Mouse (Mus musculus) Patski (cell line): Measurements from ENCODE around the gene Utrn. TPM values are rescaled to one million over a fixed set of nuclear protein-coding genes. Genes with fewer than 3 reads are reported as not detected.
A peak's percentile ranks its signal among the peaks of the same experiment; 100 is the strongest.

Experiments
- ATAC-seq: fragments of 100-300 bp; one replicate; pipeline ENCODE4 v1.8.0; 2021
- CTCF ChIA-PET: fragments of 350-600 bp; sonication (Branson Sonifier 250); formaldehyde crosslinking; loops from one replicate; lab custom pipeline; 2022; ENCODE audit warnings: inconsistent platforms; lab: Charles Lee
- POLR2A ChIA-PET: fragments of 350-600 bp; sonication (Branson Sonifier 250); formaldehyde crosslinking; loops from one replicate; lab custom pipeline; 2022; ENCODE audit warnings: antibody characterized with exemption, inconsistent platforms; lab: Charles Lee
- DNase-seq: peaks from one replicate; pipeline ENCODE4 v3.0.0-alpha.2; 2011; ENCODE audit warnings: low read depth, low spot score
- H3K27me3 ChIP-seq: fragments of 371-371 bp; one replicate; pipeline ENCODE4 v1.5.1; 2021
- CTCF ChIP-seq: fragments of 100-300 bp; IDR thresholded peaks from one replicate; pipeline ENCODE4 v1.5.1; 2021
- in situ Hi-C: fragments of 300-500 bp; cut with MboI; formaldehyde crosslinking; loops from 3 replicates; pipeline ENCODE4 v1.11.1; 2018; ENCODE audit warnings: low pct_unique_long_range_greater_than_20kb, mixed read lengths
- polyA plus RNA-seq: library from polyadenylated mRNA; unstranded; gene quantifications from one replicate; pipeline ENCODE4 v1.2.3, GENCODE M21; 2021

Utrn gene
- polyA plus RNA-seq, 1 experiment from 2014 or later, result 40.9 TPM

- TF ChIP-seq CTCF, result no peak
- no peaks in the 10 kb centered on the region for H3K27me3 ChIP-seq
- ChIA-PET POLR2A (no interaction called here), CTCF (no interaction called here)
- in situ Hi-C loops, result no loop called here
- ATAC-seq, result no peak
- DNase-seq, result no peak
Observed at GRCm38 (mm10) chr10:12841497-12841896, 27.7 kb downstream of the Utrn start.

GRCm38 (mm10) chr10:12837636-12838035, 31.5 kb downstream of the Utrn start:
- no peaks in the 10 kb centered on the region for H3K27me3 ChIP-seq
- DNase-seq, result peak; percentile 37
- in situ Hi-C loops, result no loop called here
- POLR2A ChIA-PET, result no interaction called here
- peak; percentile 68 for ATAC-seq
- no peak for TF ChIP-seq CTCF
- CTCF ChIA-PET, result no interaction called here

- POLR2A ChIA-PET, result no interaction called here
- DNase-seq (no peak), ATAC-seq (no peak)
- in situ Hi-C loops, result no loop called here
- CTCF ChIA-PET, result no interaction called here
- no peak for TF ChIP-seq CTCF
- no peaks in the 10 kb centered on the region for H3K27me3 ChIP-seq
Observed at GRCm38 (mm10) chr10:12836048-12836816, 32.9 kb downstream of the Utrn start.

- ChIA-PET CTCF (no interaction called here), POLR2A (interaction anchor here (0.7 kb wide), 1 partner anchor 12 kb away, joined by 6 read pairs; no protein-coding TSS in a partner anchor)
- ATAC-seq, result no peak
- in situ Hi-C loops, result no loop called here
- no peak for DNase-seq
- H3K27me3 ChIP-seq, result no peaks in the 10 kb centered on the region
- TF ChIP-seq CTCF, result no peak
Observed at GRCm38 (mm10) chr10:12834215-12834614, 35.0 kb downstream of the Utrn start.

- in situ Hi-C loops, result no loop called here
- no peak for TF ChIP-seq CTCF
- ATAC-seq (no peak), DNase-seq (no peak)
- H3K27me3 ChIP-seq, result no peaks in the 10 kb centered on the region
- ChIA-PET CTCF (no interaction called here), POLR2A (no interaction called here)
Observed at GRCm38 (mm10) chr10:12832163-12832562, 37.0 kb downstream of the Utrn start.

GRCm38 (mm10) chr10:12827778-12828177, 41.4 kb downstream of the Utrn start:
- no peak for TF ChIP-seq CTCF
- ChIA-PET CTCF (interaction anchor here (1.0 kb wide), 1 partner anchor 25 kb away, joined by 4 read pairs; no protein-coding TSS in a partner anchor), POLR2A (no interaction called here)
- in situ Hi-C loops, result no loop called here
- no peak for DNase-seq
- no peaks in the 10 kb centered on the region for H3K27me3 ChIP-seq
- ATAC-seq, result no peak

GRCm38 (mm10) chr10:12827306-12827705, 41.9 kb downstream of the Utrn start:
- no peak for DNase-seq
- in situ Hi-C loops, result no loop called here
- TF ChIP-seq CTCF, result no peak
- no peaks in the 10 kb centered on the region for H3K27me3 ChIP-seq
- ATAC-seq, result no peak
- CTCF ChIA-PET, result interaction anchor here (1.0 kb wide), 1 partner anchor 26 kb away, joined by 4 read pairs; no protein-coding TSS in a partner anchor
- POLR2A ChIA-PET, result no interaction called here

- ChIA-PET POLR2A (no interaction called here), CTCF (interaction anchor here (1.0 kb wide), 1 partner anchor 26 kb away, joined by 4 read pairs; no protein-coding TSS in a partner anchor)
- DNase-seq (no peak), ATAC-seq (no peak)
- in situ Hi-C loops, result no loop called here
- no peak for TF ChIP-seq CTCF
- no peaks in the 10 kb centered on the region for H3K27me3 ChIP-seq
Observed at GRCm38 (mm10) chr10:12826760-12827281, 42.3 kb downstream of the Utrn start.

GRCm38 (mm10) chr10:12824386-12824785, 44.8 kb downstream of the Utrn start:
- in situ Hi-C loops, result loop anchor here (5.0 kb wide), 1 partner anchor 38 kb away; no protein-coding TSS in a partner anchor
- DNase-seq (no peak), ATAC-seq (no peak)
- no peaks in the 10 kb centered on the region for H3K27me3 ChIP-seq
- CTCF ChIA-PET, result interaction anchor here (1.0 kb wide), 1 partner anchor 13 kb away, joined by 3 read pairs; no protein-coding TSS in a partner anchor
- no peak for TF ChIP-seq CTCF
- POLR2A ChIA-PET, result no interaction called here

GRCm38 (mm10) chr10:12823437-12824219, 45.5 kb downstream of the Utrn start:
- ATAC-seq (no peak), DNase-seq (no peak)
- in situ Hi-C loops, result loop anchor here (5.0 kb wide), 1 partner anchor 39 kb away; no protein-coding TSS in a partner anchor
- no peak for TF ChIP-seq CTCF
- CTCF ChIA-PET, result interaction anchor here (1.0 kb wide), 1 partner anchor 13 kb away, joined by 3 read pairs; no protein-coding TSS in a partner anchor
- POLR2A ChIA-PET, result no interaction called here
- H3K27me3 ChIP-seq, result no peaks in the 10 kb centered on the region
